Mouse (Mus musculus): Measurements from ENCODE around the gene Hcn4. TPM values are rescaled to one million over a fixed set of nuclear protein-coding genes. Genes with fewer than 3 reads are reported as not detected.

Hcn4 gene
- polyA plus RNA-seq, 1 experiment = 0.22 TPM

DNA sequence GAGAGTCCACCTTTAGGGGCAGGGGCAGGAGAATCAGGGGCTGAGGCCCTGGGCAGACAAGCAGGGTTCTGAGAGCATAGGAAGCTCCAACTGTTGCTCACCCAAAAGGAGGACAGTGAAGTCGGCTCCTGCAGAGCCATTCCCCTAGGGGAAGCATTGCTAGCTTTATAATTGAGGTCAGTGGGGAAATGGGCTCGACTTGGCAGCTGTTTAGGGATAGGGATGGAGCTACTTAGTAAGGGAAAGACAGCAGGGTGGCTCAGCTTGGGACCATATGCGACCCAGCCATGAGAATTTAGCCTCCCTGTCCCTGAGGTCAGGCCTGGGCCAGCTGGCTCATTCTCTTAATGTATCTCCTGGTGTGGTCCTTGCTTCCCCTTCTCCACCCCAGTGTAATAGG is 31.7 kb downstream of the Hcn4 start:
- TF ChIP-seq EP300 (IDR thresholded peaks at IDR 0.05; ENCODE audit: insufficient read depth, low read depth, low read length) = no peak
- TF ChIP-seq CTCF (IDR thresholded peaks at IDR 0.05; ENCODE audit: low read depth, low read length) = no peak
- no peak for TF ChIP-seq POLR2A (IDR thresholded peaks at IDR 0.05; ENCODE audit: insufficient read depth, low read length)
- Histone ChIP-seq H3K27me3 (ENCODE audit: control insufficient read depth, insufficient read depth, low read length, poor library complexity, severe bottlenecking) (no peaks in the 10 kb centered on the region), H3K9me3 (replicated peaks; ENCODE audit: control insufficient read depth, insufficient read depth, low read length, poor library complexity, severe bottlenecking) (no peaks in the 10 kb centered on the region), H3K4me1 (ENCODE audit: control insufficient read depth, insufficient read depth, low read length) (no peaks in the 10 kb centered on the region), H3K27ac (ENCODE audit: insufficient read depth, low read length) (no peak overlapping the region), H3K36me3 (ENCODE audit: control insufficient read depth, insufficient read depth, low read length, poor library complexity, severe bottlenecking) (no peaks in the 10 kb centered on the region), H3K9ac (ENCODE audit: low read depth, poor library complexity, severe bottlenecking) (no peak overlapping the region), H3K4me3 (ENCODE audit: low read depth, low read length) (no peak overlapping the region)

DNA sequence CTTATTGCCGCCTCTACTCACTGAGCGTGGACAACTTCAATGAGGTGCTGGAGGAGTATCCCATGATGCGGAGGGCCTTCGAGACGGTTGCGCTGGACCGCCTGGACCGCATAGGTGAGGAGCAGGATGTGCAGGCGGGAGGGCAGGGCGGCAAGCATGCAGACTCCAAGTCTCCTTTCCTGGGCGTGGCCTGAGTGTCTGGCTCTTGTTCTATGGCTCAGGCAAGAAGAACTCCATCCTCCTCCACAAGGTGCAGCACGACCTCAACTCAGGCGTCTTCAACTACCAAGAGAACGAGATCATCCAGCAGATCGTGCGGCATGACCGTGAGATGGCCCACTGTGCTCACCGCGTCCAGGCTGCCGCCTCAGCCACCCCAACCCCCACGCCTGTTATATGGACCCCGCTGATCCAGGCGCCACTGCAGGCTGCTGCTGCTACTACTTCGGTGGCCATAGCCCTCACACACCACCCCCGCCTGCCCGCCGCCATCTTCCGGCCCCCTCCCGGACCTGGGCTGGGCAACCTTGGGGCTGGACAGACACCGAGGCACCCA is 35.9 kb downstream of the Hcn4 start:
- Histone ChIP-seq H3K27ac (ENCODE audit: insufficient read depth, low read length) (no peak overlapping the region), H3K36me3 (ENCODE audit: control insufficient read depth, insufficient read depth, low read length, poor library complexity, severe bottlenecking) (no peaks in the 10 kb centered on the region), H3K9ac (ENCODE audit: low read depth, poor library complexity, severe bottlenecking) (peak overlapping the region; percentile 54), H3K4me3 (ENCODE audit: low read depth, low read length) (peak overlapping the region; percentile 66), H3K27me3 (ENCODE audit: control insufficient read depth, insufficient read depth, low read length, poor library complexity, severe bottlenecking) (no peaks in the 10 kb centered on the region), H3K4me1 (ENCODE audit: control insufficient read depth, insufficient read depth, low read length) (no peaks in the 10 kb centered on the region), H3K9me3 (replicated peaks; ENCODE audit: control insufficient read depth, insufficient read depth, low read length, poor library complexity, severe bottlenecking) (no peaks in the 10 kb centered on the region)
- no peak for TF ChIP-seq CTCF (IDR thresholded peaks at IDR 0.05; ENCODE audit: low read depth, low read length)
- no peak for TF ChIP-seq POLR2A (IDR thresholded peaks at IDR 0.05; ENCODE audit: insufficient read depth, low read length)
- TF ChIP-seq EP300 (IDR thresholded peaks at IDR 0.05; ENCODE audit: insufficient read depth, low read depth, low read length) = no peak

- no peak overlapping the region for H3K27ac ChIP-seq (ENCODE audit: insufficient read depth, low read length)
Measured at GRCm38 (mm10) chr9:58863826-58864225, 40.6 kb downstream of the Hcn4 start.

DNA sequence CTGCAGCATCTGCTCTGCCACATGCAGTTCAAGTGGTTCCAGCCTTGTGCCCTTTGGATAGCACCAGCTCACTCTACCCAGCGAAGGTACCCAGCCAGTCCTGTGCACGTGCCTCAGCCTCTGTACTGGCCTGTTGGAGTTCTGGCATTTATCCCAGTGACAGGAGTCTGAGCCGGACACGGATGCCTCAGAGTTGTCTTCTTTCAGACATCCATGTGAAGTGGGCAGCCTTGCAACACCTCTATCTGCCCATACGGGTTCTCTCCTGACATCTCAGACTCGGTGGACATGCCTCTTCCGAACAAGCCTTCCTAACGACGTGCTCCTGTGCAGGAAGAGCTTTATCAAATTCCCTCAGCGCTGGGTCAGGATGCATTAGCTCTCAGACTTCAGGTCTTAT is 47.9 kb downstream of the Hcn4 start:
- Histone ChIP-seq H3K36me3 (ENCODE audit: control insufficient read depth, insufficient read depth, low read length, poor library complexity, severe bottlenecking) (no peaks in the 10 kb centered on the region), H3K9me3 (replicated peaks; ENCODE audit: control insufficient read depth, insufficient read depth, low read length, poor library complexity, severe bottlenecking) (no peaks in the 10 kb centered on the region), H3K27ac (ENCODE audit: insufficient read depth, low read length) (no peak overlapping the region), H3K9ac (ENCODE audit: low read depth, poor library complexity, severe bottlenecking) (no peak overlapping the region), H3K4me3 (ENCODE audit: low read depth, low read length) (no peak overlapping the region), H3K4me1 (ENCODE audit: control insufficient read depth, insufficient read depth, low read length) (no peaks in the 10 kb centered on the region), H3K27me3 (ENCODE audit: control insufficient read depth, insufficient read depth, low read length, poor library complexity, severe bottlenecking) (no peaks in the 10 kb centered on the region)
- TF ChIP-seq EP300 (IDR thresholded peaks at IDR 0.05; ENCODE audit: insufficient read depth, low read depth, low read length) (no peak), CTCF (IDR thresholded peaks at IDR 0.05; ENCODE audit: low read depth, low read length) (no peak), POLR2A (IDR thresholded peaks at IDR 0.05; ENCODE audit: insufficient read depth, low read length) (no peak)

More at GRCm38 (mm10) chr9:58863826-58864225, 40.6 kb downstream of the Hcn4 start:
- Histone ChIP-seq H3K27me3 (ENCODE audit: control insufficient read depth, insufficient read depth, low read length, poor library complexity, severe bottlenecking) (no peaks in the 10 kb centered on the region), H3K4me3 (ENCODE audit: low read depth, low read length) (no peak overlapping the region), H3K9ac (ENCODE audit: low read depth, poor library complexity, severe bottlenecking) (no peak overlapping the region), H3K36me3 (ENCODE audit: control insufficient read depth, insufficient read depth, low read length, poor library complexity, severe bottlenecking) (no peaks in the 10 kb centered on the region), H3K4me1 (ENCODE audit: control insufficient read depth, insufficient read depth, low read length) (no peaks in the 10 kb centered on the region), H3K9me3 (replicated peaks; ENCODE audit: control insufficient read depth, insufficient read depth, low read length, poor library complexity, severe bottlenecking) (no peaks in the 10 kb centered on the region)
- TF ChIP-seq POLR2A (IDR thresholded peaks at IDR 0.05; ENCODE audit: insufficient read depth, low read length) (no peak), EP300 (IDR thresholded peaks at IDR 0.05; ENCODE audit: insufficient read depth, low read depth, low read length) (no peak), CTCF (IDR thresholded peaks at IDR 0.05; ENCODE audit: low read depth, low read length) (no peak)

DNA sequence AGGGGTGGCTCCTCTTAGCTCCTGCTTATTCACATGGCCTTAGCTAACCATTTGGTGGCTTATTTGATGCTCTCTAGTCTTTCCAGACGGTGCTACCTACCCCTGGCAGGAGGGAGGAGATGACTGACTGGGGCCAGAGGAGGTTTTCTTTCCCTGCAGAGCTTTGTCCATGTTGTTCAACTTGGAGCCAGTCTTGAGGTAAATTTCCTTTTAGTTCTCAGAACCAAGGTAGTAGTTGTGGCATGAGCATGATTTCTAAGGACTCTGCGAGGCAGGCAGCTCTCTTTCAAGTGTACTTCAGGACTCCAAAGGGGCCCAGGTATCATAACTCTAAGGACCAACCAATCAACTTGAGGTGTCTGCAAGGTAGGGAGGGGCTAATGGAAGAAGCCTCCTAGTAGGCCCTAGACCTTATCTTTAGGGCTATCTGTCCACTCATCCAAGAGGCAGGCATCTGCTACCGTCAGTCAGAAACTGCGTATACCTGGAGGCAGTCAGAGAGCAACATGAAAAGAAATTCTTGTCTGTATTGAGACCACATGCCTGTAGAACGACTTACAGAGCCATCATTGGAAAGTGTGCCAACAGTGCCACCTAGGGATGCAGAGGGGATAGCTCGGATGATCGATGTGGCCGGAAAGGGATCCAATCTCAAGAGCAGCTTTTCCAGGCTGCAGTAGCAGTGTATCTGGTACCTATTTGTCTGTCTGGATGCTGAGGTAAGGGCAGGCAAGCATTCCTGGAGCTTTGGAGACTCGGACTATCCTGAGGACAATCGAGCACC is 50.5 kb downstream of the Hcn4 start:
- Histone ChIP-seq H3K36me3 (ENCODE audit: control insufficient read depth, insufficient read depth, low read length, poor library complexity, severe bottlenecking) (0 out of 2 replicates have a peak, but pooled peaks cover 3% of the 10 kb centered on the region), H3K27ac (ENCODE audit: insufficient read depth, low read length) (no peak overlapping the region), H3K4me3 (ENCODE audit: low read depth, low read length) (no peak overlapping the region), H3K9ac (ENCODE audit: low read depth, poor library complexity, severe bottlenecking) (no peak overlapping the region), H3K9me3 (replicated peaks; ENCODE audit: control insufficient read depth, insufficient read depth, low read length, poor library complexity, severe bottlenecking) (no peaks in the 10 kb centered on the region), H3K4me1 (ENCODE audit: control insufficient read depth, insufficient read depth, low read length) (no peaks in the 10 kb centered on the region), H3K27me3 (ENCODE audit: control insufficient read depth, insufficient read depth, low read length, poor library complexity, severe bottlenecking) (no peaks in the 10 kb centered on the region)
- TF ChIP-seq POLR2A (IDR thresholded peaks at IDR 0.05; ENCODE audit: insufficient read depth, low read length) (no peak), CTCF (IDR thresholded peaks at IDR 0.05; ENCODE audit: low read depth, low read length) (peak; percentile 88)

- no peak for TF ChIP-seq POLR2A (IDR thresholded peaks at IDR 0.05; ENCODE audit: insufficient read depth, low read length)
- no peak for TF ChIP-seq EP300 (IDR thresholded peaks at IDR 0.05; ENCODE audit: insufficient read depth, low read depth, low read length)
- no peak for TF ChIP-seq CTCF (IDR thresholded peaks at IDR 0.05; ENCODE audit: low read depth, low read length)
- Histone ChIP-seq H3K27me3 (ENCODE audit: control insufficient read depth, insufficient read depth, low read length, poor library complexity, severe bottlenecking) (no peaks in the 10 kb centered on the region), H3K9ac (ENCODE audit: low read depth, poor library complexity, severe bottlenecking) (no peak overlapping the region), H3K4me3 (ENCODE audit: low read depth, low read length) (no peak overlapping the region), H3K36me3 (ENCODE audit: control insufficient read depth, insufficient read depth, low read length, poor library complexity, severe bottlenecking) (0 out of 2 replicates have a peak, but pooled peaks cover 3% of the 10 kb centered on the region), H3K4me1 (ENCODE audit: control insufficient read depth, insufficient read depth, low read length) (no peaks in the 10 kb centered on the region), H3K27ac (ENCODE audit: insufficient read depth, low read length) (no peak overlapping the region), H3K9me3 (replicated peaks; ENCODE audit: control insufficient read depth, insufficient read depth, low read length, poor library complexity, severe bottlenecking) (no peaks in the 10 kb centered on the region)
Measured at GRCm38 (mm10) chr9:58874354-58874753, 51.1 kb downstream of the Hcn4 start.
